Mouse (Mus musculus) small intestine, adult 2 months (tissue): Measurements from ENCODE around the gene Postn. TPM values are rescaled to one million over a fixed set of nuclear protein-coding genes. Genes with fewer than 3 reads are reported as not detected.

Experiments
- H3K27ac ChIP-seq: fragments of 200-500 bp; 2 replicates; pipeline ENCODE4 v1.5.1; 2012; ENCODE audit warnings: low read depth, low read length, control low read depth, inconsistent platforms; ENCODE audit not compliant: insufficient read depth
- H3K27me3 ChIP-seq: fragments of 200-500 bp; 2 replicates; pipeline ENCODE4 v1.6.1; 2012; ENCODE audit warnings: mild to moderate bottlenecking, moderate library complexity, low read length, inconsistent platforms; ENCODE audit not compliant: control insufficient read depth, insufficient read depth
- H3K36me3 ChIP-seq: fragments of 200-500 bp; 2 replicates; pipeline ENCODE4 v1.6.1; 2012; ENCODE audit warnings: mild to moderate bottlenecking, low read length, control low read depth, inconsistent platforms; ENCODE audit not compliant: control insufficient read depth, insufficient read depth
- H3K4me1 ChIP-seq: fragments of 200-500 bp; 2 replicates; pipeline ENCODE4 v1.6.1; 2012; ENCODE audit warnings: low read length, inconsistent platforms, mixed read lengths; ENCODE audit not compliant: control insufficient read depth, insufficient read depth, insufficient read length
- H3K4me3 ChIP-seq: fragments of 200-500 bp; 2 replicates; pipeline ENCODE4 v1.5.1; 2012; ENCODE audit warnings: low read depth, mild to moderate bottlenecking, control low read depth, inconsistent platforms, low read length, moderate library complexity
- CTCF ChIP-seq: fragments of 200-500 bp; IDR thresholded peaks from 2 replicates; pipeline ENCODE4 v1.5.1; 2012; ENCODE audit warnings: low read depth, mild to moderate bottlenecking, control low read depth, inconsistent platforms, low read length, moderate library complexity, mixed read lengths; ENCODE audit not compliant: insufficient replicate concordance, insufficient read length; ENCODE audit errors: extremely low read depth
- POLR2A ChIP-seq: fragments of 200-500 bp; IDR thresholded peaks from 2 replicates; pipeline ENCODE4 v1.6.1; 2012; ENCODE audit warnings: low read depth, mild to moderate bottlenecking, control low read depth, inconsistent platforms, low read length, moderate library complexity
- WGBS: fragments of 180-500 bp; shearing (Covaris S2); methylation state at CpG from one replicate; pipeline ENCODE4 v1.1.7; 2018; 5-methylcytosine and 5-hydroxymethylcytosine counted together
- polyA plus RNA-seq: library from polyadenylated mRNA; depleted of rRNA; stranded (reverse); fragments of >200 nt; gene quantifications from 2 replicates; pipeline ENCODE4 v1.2.3, GENCODE M21; 2012

The Postn gene
- polyA plus RNA-seq, 1 experiment = 3.0 TPM

DNA sequence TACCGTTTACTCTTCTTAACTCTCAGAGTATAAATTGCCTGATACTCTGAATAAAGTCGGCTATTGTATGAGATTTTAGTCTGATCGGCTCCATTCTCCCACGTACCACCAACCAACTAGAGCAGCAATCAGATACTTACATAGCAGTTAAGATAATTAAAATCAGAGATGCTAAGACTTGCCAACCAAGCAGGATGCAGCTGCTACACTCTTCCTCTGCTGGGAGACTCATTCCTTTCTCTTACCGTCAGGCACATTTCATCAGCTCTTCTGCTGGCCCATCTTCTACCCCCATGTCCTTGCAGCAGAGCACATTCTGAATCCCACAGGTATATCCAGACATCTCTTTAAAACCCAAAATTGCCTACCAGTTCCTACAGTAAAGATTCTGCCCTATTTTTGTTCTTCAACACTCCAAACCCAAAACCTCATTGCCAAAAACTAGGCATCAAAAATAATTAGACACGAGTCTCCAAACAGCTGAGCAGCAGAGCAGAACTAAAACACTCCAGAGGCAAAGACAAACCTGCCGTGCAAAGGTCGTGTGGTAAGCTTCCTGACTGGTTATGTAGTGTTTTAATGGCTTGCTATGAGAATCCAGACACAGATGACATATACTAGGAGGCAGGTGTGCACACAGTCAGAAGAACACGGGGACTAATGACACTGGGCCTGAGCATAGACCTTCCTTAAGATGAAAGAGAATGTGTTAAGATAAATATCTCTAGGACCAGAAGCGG lies 59.5 kb downstream of the Postn start:
- Histone ChIP-seq H3K4me1 (no peaks in the 10 kb centered on the region), H3K27ac (no peak overlapping the region), H3K27me3 (no peaks in the 10 kb centered on the region), H3K36me3 (no peaks in the 10 kb centered on the region), H3K4me3 (no peak overlapping the region)
- TF ChIP-seq POLR2A = no peak
- TF ChIP-seq CTCF = no peak
- WGBS = 43% methylated on average over 10 of the region's 10 CpGs

- H3K4me1 ChIP-seq = no peaks in the 10 kb centered on the region
- 27% methylated on average over 6 of the region's 6 CpGs for WGBS
- H3K27ac ChIP-seq = no peak overlapping the region
- no peaks in the 10 kb centered on the region for H3K27me3 ChIP-seq
- H3K36me3 ChIP-seq = no peaks in the 10 kb centered on the region
- no peak overlapping the region for H3K4me3 ChIP-seq
- TF ChIP-seq POLR2A (no peak), CTCF (no peak)
Observed at GRCm38 (mm10) chr3:54420983-54421382, 60.1 kb downstream of the Postn start.

- Histone ChIP-seq H3K27ac (no peak overlapping the region), H3K36me3 (no peaks in the 10 kb centered on the region), H3K4me3 (no peak overlapping the region), H3K27me3 (no peaks in the 10 kb centered on the region), H3K4me1 (no peaks in the 10 kb centered on the region)
- 94% methylated on average over 2 of the region's 2 CpGs for WGBS
- TF ChIP-seq CTCF = no peak
- no peak for TF ChIP-seq POLR2A
Observed at GRCm38 (mm10) chr3:54421666-54422065, 60.8 kb downstream of the Postn start.

GRCm38 (mm10) chr3:54424146-54424545 lies 63.2 kb downstream of the Postn start:
- H3K27me3 ChIP-seq = no peaks in the 10 kb centered on the region
- H3K27ac ChIP-seq = no peak overlapping the region
- no peaks in the 10 kb centered on the region for H3K4me1 ChIP-seq
- 83% methylated on average over 4 of the region's 4 CpGs for WGBS
- no peak overlapping the region for H3K4me3 ChIP-seq
- no peaks in the 10 kb centered on the region for H3K36me3 ChIP-seq
- TF ChIP-seq POLR2A (no peak), CTCF (no peak)

- WGBS = 67% methylated on average over 4 of the region's 4 CpGs
- Histone ChIP-seq H3K27ac (no peak overlapping the region), H3K4me3 (no peak overlapping the region)
Observed at GRCm38 (mm10) chr3:54431663-54432062, 70.8 kb downstream of the Postn start.

DNA sequence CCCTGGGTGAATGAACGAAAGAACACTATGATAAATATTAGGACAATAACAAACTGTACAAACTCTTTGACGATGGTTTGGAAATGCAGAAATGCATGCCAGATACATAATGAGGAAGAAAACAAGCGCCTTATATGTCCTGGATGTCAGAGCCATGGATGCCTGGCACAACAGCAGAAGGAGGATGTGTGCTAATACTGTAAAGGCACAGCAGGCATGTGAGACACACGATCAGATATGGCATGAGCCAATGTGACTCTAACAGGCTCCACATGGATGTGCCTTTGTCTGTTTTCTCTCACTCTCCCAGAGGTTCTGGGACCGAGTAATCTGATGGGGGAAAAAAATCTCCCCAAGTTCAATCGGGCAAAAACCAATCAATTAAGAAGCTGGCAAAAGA lies 71.3 kb downstream of the Postn start:
- Histone ChIP-seq H3K36me3 (no peaks in the 10 kb centered on the region), H3K27ac (no peak overlapping the region), H3K4me1 (no peaks in the 10 kb centered on the region), H3K27me3 (no peaks in the 10 kb centered on the region), H3K4me3 (no peak overlapping the region)
- TF ChIP-seq CTCF = no peak
- TF ChIP-seq POLR2A = no peak
- WGBS = 65% methylated on average over 6 of the region's 6 CpGs

More at GRCm38 (mm10) chr3:54431663-54432062, 70.8 kb downstream of the Postn start:
- Histone ChIP-seq H3K4me1 (no peaks in the 10 kb centered on the region), H3K36me3 (no peaks in the 10 kb centered on the region), H3K27me3 (no peaks in the 10 kb centered on the region)
- TF ChIP-seq POLR2A = no peak

- H3K27ac ChIP-seq = no peak overlapping the region
- H3K4me1 ChIP-seq = no peaks in the 10 kb centered on the region
- H3K4me3 ChIP-seq = no peak overlapping the region
- 77% methylated on average over 4 of the region's 4 CpGs for WGBS
- TF ChIP-seq POLR2A (no peak), CTCF (no peak)
- H3K27me3 ChIP-seq = no peaks in the 10 kb centered on the region
- no peaks in the 10 kb centered on the region for H3K36me3 ChIP-seq
Observed at GRCm38 (mm10) chr3:54432605-54433004, 71.7 kb downstream of the Postn start.

DNA sequence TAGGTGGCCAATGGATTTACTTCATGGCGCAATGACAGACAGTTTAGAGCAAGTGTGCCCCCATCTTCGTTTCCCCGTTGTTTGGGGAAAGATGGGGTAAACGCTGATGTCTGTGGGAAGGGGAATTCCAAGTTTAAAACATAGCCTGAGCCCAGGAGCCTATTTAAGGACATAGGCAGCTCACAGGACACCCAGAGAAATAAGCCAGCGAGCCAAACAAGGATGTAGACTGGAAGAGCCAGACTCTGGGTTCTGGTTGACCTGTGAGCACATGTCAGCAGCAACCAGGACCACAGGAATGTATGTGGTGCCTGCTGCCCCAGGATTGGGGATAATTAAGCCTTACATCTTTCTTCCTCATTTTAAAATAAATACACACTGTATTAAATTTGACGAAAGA lies 73.7 kb downstream of the Postn start:
- 86% methylated on average over 6 of the region's 6 CpGs for WGBS
- Histone ChIP-seq H3K4me1 (no peaks in the 10 kb centered on the region), H3K36me3 (no peaks in the 10 kb centered on the region), H3K4me3 (no peak overlapping the region), H3K27ac (no peak overlapping the region), H3K27me3 (no peaks in the 10 kb centered on the region)
- TF ChIP-seq CTCF = no peak
- TF ChIP-seq POLR2A = no peak
